Mouse (Mus musculus) heart, embryonic 10.5 days (tissue): ENCODE results near the gene Ppm1e. TPM values are rescaled to one million over a fixed set of nuclear protein-coding genes. Genes with fewer than 3 reads are reported as not detected.
A peak's percentile ranks its signal among the peaks of the same experiment; 100 is the strongest.

Experiments used
- DNase-seq: peaks from one replicate; pipeline ENCODE4 v3.0.0-alpha.2; 2017; ENCODE audit warnings: low spot score
- H3K27ac ChIP-seq: fragments of 300-500 bp; sonication (generic); 2 replicates; pipeline ENCODE4 v1.5.1; 2016; ENCODE audit warnings: mild to moderate bottlenecking
- H3K27me3 ChIP-seq: fragments of 300-500 bp; sonication (generic); 2 replicates; pipeline ENCODE4 v1.6.1; 2016; ENCODE audit warnings: mild to moderate bottlenecking; ENCODE audit not compliant: poor library complexity, insufficient read depth, severe bottlenecking
- H3K36me3 ChIP-seq: fragments of 300-500 bp; sonication (generic); 2 replicates; pipeline ENCODE4 v1.6.1; 2016; ENCODE audit warnings: mild to moderate bottlenecking, moderate library complexity
- H3K4me1 ChIP-seq: fragments of 300-500 bp; sonication (generic); 2 replicates; pipeline ENCODE4 v1.6.1; 2016; ENCODE audit warnings: mild to moderate bottlenecking
- H3K4me3 ChIP-seq: fragments of 300-500 bp; sonication (generic); 2 replicates; pipeline ENCODE4 v1.5.1; 2016; ENCODE audit warnings: mild to moderate bottlenecking, moderate library complexity
- H3K9me3 ChIP-seq: fragments of 300-500 bp; sonication (generic); 2 replicates; pipeline ENCODE4 v1.6.1; 2016; ENCODE audit warnings: mild to moderate bottlenecking, moderate library complexity
- WGBS: fragments of 180-500 bp; shearing (Covaris S2); methylation state at CpG from one replicate; pipeline ENCODE4 v1.1.7; 2016; 5-methylcytosine and 5-hydroxymethylcytosine counted together
- polyA plus RNA-seq: library from polyadenylated mRNA; unstranded; fragments of >200 nt; fragmentation: Nextera tagmentation; extraction: Ambion mirVana; gene quantifications from 2 replicates; pipeline ENCODE4 v1.2.1, GENCODE M21; 2016

Gene Ppm1e
- polyA plus RNA-seq: 2.2 and 3.1 TPM in 2 replicates

DNA sequence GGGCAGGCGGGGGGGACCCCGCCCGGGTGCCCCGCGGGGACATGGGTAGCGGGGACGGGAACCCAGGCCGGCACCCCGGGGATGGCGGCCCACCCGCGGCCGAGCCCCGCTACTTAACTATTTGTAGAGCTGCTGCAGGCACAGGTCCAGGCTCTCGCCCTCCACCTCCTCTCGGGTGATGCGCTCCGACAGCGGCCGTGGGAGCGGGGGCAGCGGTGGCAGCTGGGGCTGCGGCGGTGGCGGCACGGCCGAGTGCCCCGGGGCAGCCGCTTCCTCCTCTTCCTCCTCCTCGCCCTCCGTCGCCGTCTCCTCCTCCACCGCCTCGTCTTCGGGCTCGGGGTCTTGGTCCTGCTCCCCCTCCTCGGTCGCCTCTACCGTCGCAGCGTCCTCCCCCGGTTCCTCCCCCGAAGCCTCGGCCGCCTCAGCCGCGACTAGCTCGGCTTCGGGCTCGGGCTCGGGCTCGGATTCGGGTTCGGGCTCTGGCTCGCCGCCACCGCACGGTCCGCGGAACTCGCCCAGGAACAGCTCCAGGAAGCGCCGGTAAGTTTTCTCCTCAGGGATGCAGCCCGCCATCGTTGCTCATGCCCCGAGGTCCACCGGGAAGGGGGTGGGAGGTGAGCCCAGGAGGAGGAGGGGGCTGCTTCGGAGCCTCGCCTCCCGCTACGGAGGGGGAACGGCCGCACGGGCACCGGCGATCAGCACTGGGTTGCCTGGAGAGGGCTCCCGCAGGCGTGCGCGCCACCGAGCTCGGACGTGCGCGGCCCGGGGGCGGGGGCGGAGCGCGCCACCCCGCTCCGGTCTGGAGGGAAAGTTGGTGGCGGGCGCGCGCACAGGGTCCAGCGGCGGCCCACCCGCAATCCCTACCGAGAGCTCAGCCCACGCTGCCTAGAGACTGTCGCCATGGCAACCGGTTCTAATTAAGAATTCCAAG lies at the start of gene Ppm1e:
Gene Ppm1e (minus strand): TSS at position 693 of the 931 bp plus-strand sequence.
- peak; percentile 87 for DNase-seq
- under 1% methylated on average over 99 of the region's 104 CpGs for WGBS
- peak within 1 kb of the TSS; percentile 82 for H3K4me3 ChIP-seq
- H3K4me1 ChIP-seq: peaks cover 12% of the 10 kb centered on the region; the same call in 1 of the 2 replicates
- no peaks in the 10 kb centered on the region for H3K9me3 ChIP-seq
- peaks cover 35% of the 10 kb centered on the region for H3K27me3 ChIP-seq
- peak within 1 kb of the TSS; percentile 76 for H3K27ac ChIP-seq
- H3K36me3 ChIP-seq: no peaks in the 10 kb centered on the region

DNA sequence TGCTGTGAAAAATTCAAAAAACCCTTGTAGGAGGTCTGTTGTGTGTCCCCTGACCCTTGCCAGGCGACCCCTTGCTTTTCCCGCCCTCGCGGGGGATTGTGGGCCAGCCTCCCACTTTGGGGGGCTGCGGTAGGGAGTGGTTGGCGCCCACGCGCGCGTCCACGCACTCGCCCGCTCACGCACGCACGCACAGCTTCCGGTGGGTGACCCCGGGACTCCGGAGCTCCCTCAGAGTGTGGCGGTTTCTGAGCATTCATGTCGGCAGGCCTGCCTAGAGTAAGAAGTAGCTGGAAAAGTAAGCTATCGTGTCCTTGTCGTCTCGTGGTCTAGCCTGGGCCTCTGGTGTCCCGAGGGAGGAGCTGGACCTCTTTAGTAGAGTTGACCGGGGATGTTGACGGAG lies 46.1 kb upstream of the Ppm1e start, which contains the start of the genes Rad51c and Tex14:
Gene Rad51c (minus strand): TSS at position 79 of the 400 bp plus-strand sequence.
Gene Tex14 (plus strand): TSS at position 190 of the 400 bp plus-strand sequence.
- H3K4me3 ChIP-seq: peak within 1 kb of the TSS; percentile 77
- whole genome bisulfite sequencing: 73% methylated on average over 27 of the region's 27 CpGs
- peak; percentile 75 for DNase-seq
- H3K4me1 ChIP-seq: peaks cover 5% of the 10 kb centered on the region
- H3K9me3 ChIP-seq: no peaks in the 10 kb centered on the region
- peak within 1 kb of the TSS; percentile 97 for H3K27ac ChIP-seq
- H3K27me3 ChIP-seq: no peaks in the 10 kb centered on the region
- peaks cover 8% of the 10 kb centered on the region; the same call in 1 of the 2 replicates for H3K36me3 ChIP-seq

- Histone ChIP-seq H3K4me3 (peak overlapping the region; percentile 77), H3K36me3 (peaks cover 8% of the 10 kb centered on the region; the same call in 1 of the 2 replicates), H3K9me3 (no peaks in the 10 kb centered on the region), H3K27ac (peak overlapping the region; percentile 97), H3K4me1 (peaks cover 5% of the 10 kb centered on the region), H3K27me3 (no peaks in the 10 kb centered on the region)
- 2% methylated on average over 58 of the region's 58 CpGs for WGBS
- DNase-seq: peak; percentile 97
Observed at GRCm38 (mm10) chr11:87404111-87404853, 45.5 kb upstream of the Ppm1e start.

DNA sequence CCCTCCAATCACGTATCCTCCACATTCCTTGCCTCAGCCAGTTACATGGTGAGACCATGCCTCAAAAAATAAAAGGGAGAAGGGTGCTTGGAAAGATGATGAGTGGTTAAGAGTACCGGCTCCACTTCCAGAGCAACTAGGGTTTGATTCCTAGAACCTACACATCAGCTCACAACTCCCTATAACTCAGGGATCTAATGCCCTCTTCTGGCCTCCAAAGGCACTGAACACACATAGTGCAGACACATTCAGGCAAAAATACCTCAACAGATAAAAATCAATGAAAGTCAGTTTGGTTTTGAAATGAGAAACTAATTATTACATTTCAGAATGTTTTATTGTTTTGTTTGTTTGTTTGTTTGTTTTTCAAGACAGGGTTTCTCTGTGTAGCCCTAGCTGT lies 39.6 kb upstream of the Ppm1e start:
- Histone ChIP-seq H3K4me3 (no peak overlapping the region), H3K36me3 (peaks cover 15% of the 10 kb centered on the region; the same call in 1 of the 2 replicates), H3K9me3 (no peaks in the 10 kb centered on the region), H3K4me1 (no peaks in the 10 kb centered on the region), H3K27ac (no peak overlapping the region), H3K27me3 (no peaks in the 10 kb centered on the region)
- DNase-seq: no peak
- 83% methylated on average over 2 of the region's 2 CpGs for WGBS

- H3K4me1 ChIP-seq: no peaks in the 10 kb centered on the region
- DNase-seq: no peak
- peaks cover 13% of the 10 kb centered on the region; the same call in 1 of the 2 replicates for H3K36me3 ChIP-seq
- no peaks in the 10 kb centered on the region for H3K9me3 ChIP-seq
- H3K27ac ChIP-seq: no peak overlapping the region
- WGBS: 55% methylated on average over 1 of the region's 1 CpGs
- no peaks in the 10 kb centered on the region for H3K27me3 ChIP-seq
- no peak overlapping the region for H3K4me3 ChIP-seq
Observed at GRCm38 (mm10) chr11:87393855-87394254, 35.0 kb upstream of the Ppm1e start.

- no peak overlapping the region for H3K27ac ChIP-seq
- no peak overlapping the region for H3K4me3 ChIP-seq
- WGBS: 98% methylated on average over 1 of the region's 1 CpGs
- no peaks in the 10 kb centered on the region for H3K27me3 ChIP-seq
- DNase-seq: no peak
- peaks cover 10% of the 10 kb centered on the region; the same call in 1 of the 2 replicates for H3K36me3 ChIP-seq
- no peaks in the 10 kb centered on the region for H3K4me1 ChIP-seq
- H3K9me3 ChIP-seq: no peaks in the 10 kb centered on the region
Observed at GRCm38 (mm10) chr11:87385676-87386075, 26.9 kb upstream of the Ppm1e start.

- no peak overlapping the region for H3K27ac ChIP-seq
- H3K9me3 ChIP-seq: no peaks in the 10 kb centered on the region
- peaks cover 14% of the 10 kb centered on the region; the same call in 1 of the 2 replicates for H3K36me3 ChIP-seq
- WGBS: 92% methylated on average over 4 of the region's 4 CpGs
- no peaks in the 10 kb centered on the region for H3K27me3 ChIP-seq
- no peak overlapping the region for H3K4me3 ChIP-seq
- H3K4me1 ChIP-seq: no peaks in the 10 kb centered on the region
- no peak for DNase-seq
Observed at GRCm38 (mm10) chr11:87384551-87384950, 25.7 kb upstream of the Ppm1e start.

- 76% methylated on average over 9 of the region's 9 CpGs for WGBS
- Histone ChIP-seq H3K9me3 (no peaks in the 10 kb centered on the region), H3K27ac (no peak overlapping the region), H3K4me3 (no peak overlapping the region), H3K36me3 (no peaks in the 10 kb centered on the region), H3K4me1 (no peaks in the 10 kb centered on the region), H3K27me3 (no peaks in the 10 kb centered on the region)
- DNase-seq: no peak
Observed at GRCm38 (mm10) chr11:87367865-87368580, 9.2 kb upstream of the Ppm1e start.

GRCm38 (mm10) chr11:87367061-87367460 lies 8.2 kb upstream of the Ppm1e start:
- no peaks in the 10 kb centered on the region for H3K9me3 ChIP-seq
- no peak overlapping the region for H3K4me3 ChIP-seq
- H3K27ac ChIP-seq: no peak overlapping the region
- 83% methylated on average over 7 of the region's 7 CpGs for WGBS
- DNase-seq: no peak
- H3K4me1 ChIP-seq: no peaks in the 10 kb centered on the region
- H3K27me3 ChIP-seq: no peaks in the 10 kb centered on the region
- no peaks in the 10 kb centered on the region for H3K36me3 ChIP-seq

DNA sequence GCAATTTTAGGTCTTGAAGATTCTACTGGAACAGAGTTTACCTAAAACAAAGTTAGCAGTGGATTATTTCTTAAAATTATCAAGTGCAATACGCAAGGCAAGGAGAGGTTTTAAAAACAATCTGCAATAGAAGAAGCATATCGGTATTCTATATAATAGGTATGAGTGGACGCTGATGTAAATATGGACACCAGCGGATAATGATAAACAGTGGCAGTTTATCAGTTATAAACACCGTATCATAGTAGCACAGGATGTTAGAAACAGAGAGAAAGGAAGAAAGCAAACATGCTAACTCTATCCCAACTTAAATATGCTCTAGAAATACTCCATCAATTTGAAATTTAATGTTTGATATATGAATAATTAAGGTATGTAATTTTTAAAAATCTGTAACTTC lies 6.3 kb upstream of the Ppm1e start:
- Histone ChIP-seq H3K27ac (no peak overlapping the region), H3K36me3 (no peaks in the 10 kb centered on the region), H3K27me3 (peaks cover 10% of the 10 kb centered on the region; the same call in 1 of the 2 replicates), H3K4me3 (no peak overlapping the region), H3K4me1 (no peaks in the 10 kb centered on the region), H3K9me3 (no peaks in the 10 kb centered on the region)
- 87% methylated on average over 5 of the region's 5 CpGs for WGBS
- DNase-seq: no peak

DNA sequence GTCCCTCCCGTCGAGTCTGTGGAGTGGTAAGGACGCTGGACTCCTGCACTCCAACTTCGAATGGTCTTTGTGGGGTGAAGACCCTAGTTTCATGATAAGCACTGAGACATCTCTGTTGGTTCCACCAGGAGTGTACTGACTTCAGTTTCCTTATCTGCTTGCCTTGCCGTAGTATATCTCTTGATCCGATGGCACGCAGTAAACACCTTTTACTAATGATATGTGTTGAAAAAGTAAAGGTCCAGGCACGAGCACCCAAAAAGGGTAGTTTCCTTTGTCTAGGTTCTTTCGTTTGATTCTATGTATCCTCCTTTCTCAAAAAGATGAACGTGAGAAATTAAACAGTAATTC lies 414 bp upstream of the Ppm1e start:
- H3K4me1 ChIP-seq: peaks cover 12% of the 10 kb centered on the region; the same call in 1 of the 2 replicates
- no peaks in the 10 kb centered on the region for H3K9me3 ChIP-seq
- no peak for DNase-seq
- H3K27me3 ChIP-seq: peaks cover 35% of the 10 kb centered on the region
- 0 out of 2 replicates have a peak overlapping the region, but pooled peaks have one; percentile 76 for H3K27ac ChIP-seq
- 17% methylated on average over 10 of the region's 10 CpGs for WGBS
- H3K36me3 ChIP-seq: no peaks in the 10 kb centered on the region
- peak overlapping the region; percentile 82 for H3K4me3 ChIP-seq
